Mouse (Mus musculus): ENCODE data around the gene Sema6d.

GRCm38 (mm10) chr2:124332890-124333289 lies 243.1 kb downstream of the Sema6d start:
- TF ChIP-seq CTCF (IDR thresholded peaks at IDR 0.05) (no peak), EP300 (IDR thresholded peaks at IDR 0.05; ENCODE audit: insufficient read depth, low read depth, low read length) (no peak), POLR2A (IDR thresholded peaks at IDR 0.05; ENCODE audit: insufficient read depth, low read depth, low read length) (no peak)
